Mouse (Mus musculus): ENCODE data around the gene Gas1.

GRCm38 (mm10) chr13:60178416-60178815 lies 1.3 kb upstream of the Gas1 start:
- TF ChIP-seq CTCF (IDR thresholded peaks at IDR 0.05; ENCODE audit: control insufficient read depth, insufficient read depth, insufficient read length) (peak; percentile 90), MYOD1 (IDR thresholded peaks at IDR 0.05; ENCODE audit: control insufficient read depth, insufficient read length, low read depth) (no peak), MAX (IDR thresholded peaks at IDR 0.05) (peak; percentile 62), USF1 (IDR thresholded peaks at IDR 0.05; ENCODE audit: low read depth) (no peak), FOSL1 (IDR thresholded peaks at IDR 0.05; ENCODE audit: insufficient read depth, low read length, poor library complexity, severe bottlenecking) (no peak)

Measured in C2C12 (cell line).